Mouse (Mus musculus) heart, postnatal 4 days (tissue): ENCODE data around the gene Nrsn2. TPM values are rescaled to one million over a fixed set of nuclear protein-coding genes. Genes with fewer than 3 reads are reported as not detected.

Experiments used
- DNase-seq: peaks from one replicate; pipeline ENCODE4 v3.0.0; 2021
- total RNA-seq, 2 experiments: library from RNA; stranded (reverse); gene quantifications; 2 replicates each; pipeline ENCODE4 v1.2.3; 2021

The Nrsn2 gene
- total RNA-seq = not detected

DNA sequence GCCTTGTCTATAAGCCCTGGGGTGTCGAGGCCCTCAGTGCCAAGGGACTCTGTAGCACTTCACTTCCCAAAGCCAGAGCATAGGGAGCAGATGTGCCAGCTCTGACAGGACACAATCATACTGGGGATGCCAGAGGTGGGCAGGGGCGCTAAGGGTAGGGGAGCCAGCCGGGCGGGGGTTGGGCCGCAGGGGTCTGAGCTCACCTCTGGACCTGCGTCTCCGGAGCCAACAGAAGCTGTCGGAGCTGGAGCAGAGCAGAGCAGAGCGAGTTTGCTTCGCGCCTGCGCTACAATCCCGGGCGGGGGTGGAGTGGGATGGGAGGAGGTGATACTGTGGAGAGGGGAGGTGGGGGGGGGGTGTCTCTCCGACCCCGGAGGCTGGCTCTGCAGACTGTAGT is at the start of gene Nrsn2:
Gene Nrsn2, minus strand, starts transcription at position 294 of the 397 bp plus-strand sequence.
- DNase-seq = no peak

DNA sequence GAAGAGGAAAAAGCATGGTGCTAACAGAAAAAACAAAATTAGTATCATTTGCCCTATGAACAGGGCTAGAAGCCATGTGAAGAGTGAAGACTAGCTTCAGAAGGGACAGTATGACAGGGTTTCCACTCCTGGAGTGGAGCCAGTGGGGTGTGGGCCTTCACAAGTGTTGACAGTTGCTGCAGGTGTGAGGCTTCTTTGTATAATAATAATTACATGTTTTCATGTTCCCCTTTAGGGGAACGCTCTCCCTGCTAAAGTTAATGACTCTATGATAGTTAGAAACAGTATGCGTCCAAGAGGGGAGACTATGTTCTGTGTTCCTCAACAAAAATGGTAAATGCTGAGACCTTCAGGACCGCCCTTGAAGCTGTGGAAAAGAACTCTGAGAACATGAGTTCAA is 39.3 kb upstream of the Nrsn2 start:
- no peak for DNase-seq

DNA sequence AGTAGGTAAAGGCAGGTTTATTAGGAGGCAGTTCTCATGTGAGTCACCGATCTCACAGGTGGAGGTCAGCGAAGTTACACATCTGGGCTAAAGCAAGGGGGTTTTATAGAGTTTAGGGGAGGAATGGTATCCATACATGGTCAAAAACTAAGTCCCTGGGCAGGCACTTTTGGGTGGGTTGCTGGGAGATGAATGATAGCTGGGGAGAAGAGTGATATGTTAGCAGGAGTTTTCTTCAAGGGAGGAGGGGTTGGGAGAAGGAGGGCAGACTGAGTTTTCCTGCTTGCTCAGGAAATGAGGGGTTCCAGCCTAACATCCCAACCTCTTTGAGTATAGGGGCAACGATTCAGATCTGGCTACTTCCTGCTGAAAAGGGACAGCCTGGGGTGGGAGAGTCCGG is 38.8 kb upstream of the Nrsn2 start, which contains the start of gene 6820408C15Rik:
Gene 6820408C15Rik, plus strand, starts transcription at position 301 of the 400 bp plus-strand sequence.
- no peak for DNase-seq

DNA sequence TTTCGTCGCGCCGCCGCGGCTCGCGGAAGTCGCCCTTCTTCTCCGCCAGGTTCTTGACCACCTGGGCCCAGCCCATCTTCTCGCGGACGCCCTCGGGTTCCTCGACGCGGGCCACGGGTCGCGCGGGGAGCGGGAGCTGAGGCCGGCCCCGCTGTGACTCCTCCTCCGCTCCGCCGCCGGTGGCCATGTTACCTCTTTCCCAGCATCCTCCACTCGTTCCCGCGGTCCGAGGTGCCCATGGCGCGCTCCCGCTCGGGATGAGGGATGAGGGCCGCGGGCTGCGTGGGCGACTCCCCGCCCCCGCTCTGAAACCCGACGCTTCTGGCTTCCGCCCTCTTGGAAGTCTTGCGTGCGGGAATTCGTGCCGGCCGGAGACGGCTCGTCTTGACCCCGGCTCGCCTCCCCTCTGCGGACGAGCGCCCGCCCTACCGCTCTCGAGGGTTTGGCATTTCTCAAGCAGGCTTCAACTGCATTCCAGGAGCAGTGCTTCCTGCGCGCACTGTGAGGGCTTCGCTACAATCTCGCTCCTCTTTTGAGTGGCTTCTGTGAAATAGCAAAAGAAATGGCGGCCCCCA is 38.2 kb upstream of the Nrsn2 start, which contains the start of gene Zcchc3:
Gene Zcchc3, minus strand, starts transcription at position 437 of the 575 bp plus-strand sequence.
- peak; percentile 93 for DNase-seq

DNA sequence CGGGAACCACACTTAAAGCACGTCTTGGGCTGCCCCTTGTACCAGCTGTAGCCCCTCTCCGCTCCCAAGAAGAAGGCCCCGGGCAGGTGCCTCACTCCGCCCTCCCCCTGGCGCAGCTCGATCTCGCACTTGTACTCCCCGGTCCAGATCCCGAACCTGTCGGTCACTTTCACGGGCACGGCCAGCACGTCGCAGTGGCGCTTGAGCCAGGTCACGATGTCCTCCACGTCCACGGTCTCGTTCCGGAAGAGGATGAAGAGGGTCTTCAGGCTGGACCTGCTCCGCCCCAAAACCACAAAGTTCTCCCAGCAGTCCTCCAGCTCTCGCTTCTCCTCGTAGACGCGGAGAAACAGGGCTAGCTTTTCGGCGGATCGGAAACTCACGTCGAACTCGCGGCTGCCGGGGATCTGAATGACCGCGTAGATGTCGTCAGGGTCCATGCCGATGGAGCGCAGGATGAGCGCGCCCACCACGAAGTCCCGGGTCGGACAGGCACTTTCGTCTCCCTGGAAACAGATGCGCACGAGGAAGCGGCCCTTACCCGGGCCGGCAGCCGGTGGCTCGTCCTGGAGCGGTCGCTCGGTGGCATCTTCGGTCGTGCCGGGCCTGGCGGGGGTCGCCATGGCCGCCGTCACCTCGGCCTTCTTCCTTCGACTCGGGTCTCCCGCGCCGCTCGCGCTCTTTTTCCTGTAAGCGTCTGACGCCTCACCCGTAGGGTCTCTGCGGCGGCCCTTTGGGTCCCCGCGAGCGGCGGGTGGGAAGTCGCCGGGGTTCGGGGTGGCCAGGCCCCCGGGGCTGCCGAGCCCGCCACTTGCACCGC is 37.5 kb upstream of the Nrsn2 start:
- peak; percentile 53 for DNase-seq

DNA sequence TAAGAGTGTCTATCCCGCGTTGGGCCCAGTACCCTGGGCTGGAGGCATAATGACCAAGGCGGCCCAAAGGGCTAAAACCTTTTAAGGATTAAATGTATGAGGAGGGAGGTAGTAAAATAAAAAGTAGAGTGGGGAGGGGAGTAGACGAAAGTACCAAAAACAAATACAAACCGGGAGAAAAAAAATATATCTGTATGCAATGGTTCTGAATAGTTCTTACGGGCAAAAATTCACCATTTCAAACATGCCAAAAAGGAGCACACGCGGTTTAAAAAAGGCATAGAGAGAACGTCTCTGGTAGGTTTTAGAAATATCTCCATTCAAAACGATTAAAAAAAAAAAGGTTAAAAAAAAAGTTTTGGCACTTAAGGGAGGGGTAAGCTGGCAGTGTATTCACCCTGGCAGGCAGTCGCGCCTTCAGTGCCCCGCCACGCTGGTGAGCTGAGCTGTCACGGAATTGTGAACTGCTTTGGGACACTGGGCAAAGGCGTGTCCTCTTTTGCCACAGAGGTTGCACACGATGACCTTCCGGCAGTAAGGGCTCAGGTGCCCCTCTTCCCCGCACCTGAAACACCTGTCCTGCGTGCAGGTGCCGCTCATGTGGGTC is 36.8 kb upstream of the Nrsn2 start:
- DNase-seq = peak; percentile 48

DNA sequence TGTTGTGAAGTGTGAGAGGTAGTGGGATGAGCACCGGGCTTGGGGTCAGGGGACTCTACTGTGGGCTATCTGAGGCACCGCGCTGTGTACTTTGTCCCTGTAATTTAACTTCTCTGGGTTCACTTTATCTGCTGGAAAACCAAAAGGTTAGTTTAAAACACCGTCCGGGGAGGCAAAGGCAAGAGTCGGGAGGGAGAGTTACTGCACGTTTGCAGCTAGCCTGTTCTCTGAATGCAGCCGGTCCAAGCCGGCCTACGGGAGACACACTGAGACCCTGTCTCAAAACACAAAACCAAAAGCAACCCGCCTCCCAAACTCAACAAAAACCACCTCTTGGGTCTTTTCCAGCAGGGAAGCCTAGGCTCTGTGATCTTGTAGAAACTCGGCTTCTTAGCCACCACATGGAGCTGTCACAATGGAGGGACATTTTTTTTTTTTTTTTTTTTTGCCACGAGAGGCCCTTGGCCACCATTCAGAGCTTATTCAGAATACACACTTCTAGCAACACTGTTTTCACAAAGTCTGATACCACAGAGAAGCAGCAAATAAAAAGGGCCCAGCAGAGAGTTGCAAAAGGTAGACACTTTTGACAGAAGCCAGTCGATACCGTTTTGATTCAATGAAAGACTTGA is 36.2 kb upstream of the Nrsn2 start:
- no peak for DNase-seq

DNA sequence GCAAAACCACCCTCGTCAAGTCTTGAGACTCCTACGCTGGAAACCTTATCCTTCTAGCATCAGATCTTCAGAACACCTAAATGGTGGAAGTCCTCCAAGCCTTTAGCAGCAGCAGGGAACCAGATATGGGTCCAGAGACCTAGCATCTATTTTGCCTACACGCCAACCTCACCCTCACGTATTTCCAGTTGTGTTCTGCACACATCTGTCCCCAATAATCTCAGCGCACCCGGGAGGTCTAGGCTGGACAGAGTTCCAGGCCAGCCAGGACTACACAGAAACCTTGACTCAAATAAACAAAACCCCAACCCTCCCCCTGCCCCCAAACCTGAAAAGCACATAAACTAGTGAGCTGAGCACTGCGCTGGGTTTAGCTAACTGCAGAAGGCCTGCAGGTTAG is 35.0 kb upstream of the Nrsn2 start:
- DNase-seq = no peak

DNA sequence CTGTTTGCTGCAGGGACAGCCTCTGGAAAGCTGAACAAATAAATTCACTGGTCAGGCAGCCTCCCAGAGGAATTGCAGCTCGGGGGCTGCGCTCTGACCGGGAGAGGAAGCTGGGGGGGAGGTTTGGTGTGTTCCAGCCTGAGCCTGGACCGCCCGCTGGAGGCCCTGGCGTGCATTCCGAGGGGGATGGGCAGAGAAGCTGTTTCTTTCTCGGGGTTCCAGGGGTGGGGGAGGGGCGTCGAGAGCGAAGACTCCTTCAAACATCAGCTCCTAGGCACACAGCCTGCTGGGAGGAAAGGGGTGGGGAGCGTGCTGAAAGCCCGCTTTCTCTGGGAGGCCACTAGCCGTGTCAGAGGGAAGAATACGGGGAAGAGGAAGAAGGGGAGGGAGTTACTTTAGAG is 34.5 kb upstream of the Nrsn2 start:
- DNase-seq = peak; percentile 93

DNA sequence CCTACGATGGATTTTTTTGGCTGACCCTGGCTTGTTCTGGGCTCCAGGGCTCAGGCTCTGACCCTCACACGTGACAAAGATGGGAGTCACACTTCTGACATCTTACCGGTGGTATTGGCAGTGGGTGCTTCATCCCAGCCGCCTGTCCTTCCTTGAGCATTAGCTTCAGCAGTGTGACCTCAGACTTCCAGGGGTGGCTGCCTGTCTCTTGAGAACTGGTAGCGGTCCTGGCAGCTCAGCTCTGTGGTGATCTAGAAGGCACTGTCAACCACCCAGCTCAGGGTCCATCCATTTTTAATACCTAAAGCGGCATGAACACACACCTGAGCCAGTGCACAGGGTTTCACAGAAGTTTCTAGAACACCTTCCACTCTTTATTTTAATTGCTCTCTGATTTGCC is 33.3 kb upstream of the Nrsn2 start:
- no peak for DNase-seq

DNA sequence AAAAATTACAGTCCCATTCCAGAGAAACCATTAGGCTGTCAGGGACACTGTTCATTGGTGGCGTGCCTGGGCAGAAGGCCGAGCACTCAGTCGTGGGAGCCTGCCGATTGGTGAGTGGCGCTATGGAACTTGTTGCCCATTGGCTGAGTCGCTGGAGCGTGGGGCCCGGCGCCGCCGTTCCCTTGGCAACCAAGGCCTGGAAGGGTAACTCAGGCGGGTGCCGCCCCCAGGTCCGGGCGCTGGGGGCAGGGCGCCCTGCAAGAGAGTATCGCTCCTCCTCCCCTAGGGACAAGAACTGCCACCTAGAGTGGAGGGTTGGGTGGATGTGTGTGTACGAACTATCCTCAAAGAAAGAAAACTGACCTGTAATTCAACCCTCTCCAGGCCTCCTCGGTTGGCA is 29.7 kb upstream of the Nrsn2 start:
- DNase-seq = peak; percentile 96

DNA sequence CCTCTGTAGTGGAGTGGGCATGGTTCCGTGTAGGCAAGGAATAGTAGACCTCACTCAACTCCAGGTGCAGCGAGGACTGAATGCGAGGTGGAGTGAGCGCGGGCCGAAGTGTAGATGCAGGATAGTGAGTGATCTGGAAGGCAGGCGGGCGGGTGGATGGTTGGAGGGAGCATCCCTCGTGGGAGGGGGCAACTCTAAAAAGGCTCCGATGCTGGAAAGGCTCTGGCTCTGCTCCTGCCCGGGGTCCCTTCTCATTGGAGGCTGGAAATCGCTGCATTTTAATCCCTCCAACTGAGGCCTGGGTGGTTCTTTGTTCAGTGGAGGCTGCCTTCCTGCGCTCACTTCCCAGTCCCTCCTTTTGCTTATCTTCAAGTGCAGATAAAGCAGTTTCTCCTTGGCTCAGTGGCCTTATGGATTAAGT is 22.7 kb upstream of the Nrsn2 start:
- no peak for DNase-seq

DNA sequence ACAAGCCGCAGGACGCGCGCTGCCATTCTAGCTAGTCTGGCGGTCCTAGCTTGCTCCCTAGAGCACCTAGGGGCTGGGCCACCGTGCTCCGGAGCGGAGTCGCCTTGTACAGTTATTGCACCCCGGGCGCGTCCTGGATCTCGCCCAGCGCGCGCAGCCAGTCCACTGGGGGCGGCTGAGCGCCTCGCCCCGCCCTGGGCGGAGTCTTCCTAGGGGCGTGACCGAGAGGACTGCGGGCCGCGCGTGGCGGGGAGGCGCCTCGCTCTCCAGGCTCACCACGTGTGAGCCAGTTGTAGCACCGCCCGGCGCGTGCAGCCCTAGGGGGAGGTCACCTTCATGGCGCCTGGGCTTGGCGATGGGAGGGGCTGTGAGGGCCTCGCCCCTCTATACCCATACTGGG is 22.3 kb upstream of the Nrsn2 start:
- peak; percentile 98 for DNase-seq

DNA sequence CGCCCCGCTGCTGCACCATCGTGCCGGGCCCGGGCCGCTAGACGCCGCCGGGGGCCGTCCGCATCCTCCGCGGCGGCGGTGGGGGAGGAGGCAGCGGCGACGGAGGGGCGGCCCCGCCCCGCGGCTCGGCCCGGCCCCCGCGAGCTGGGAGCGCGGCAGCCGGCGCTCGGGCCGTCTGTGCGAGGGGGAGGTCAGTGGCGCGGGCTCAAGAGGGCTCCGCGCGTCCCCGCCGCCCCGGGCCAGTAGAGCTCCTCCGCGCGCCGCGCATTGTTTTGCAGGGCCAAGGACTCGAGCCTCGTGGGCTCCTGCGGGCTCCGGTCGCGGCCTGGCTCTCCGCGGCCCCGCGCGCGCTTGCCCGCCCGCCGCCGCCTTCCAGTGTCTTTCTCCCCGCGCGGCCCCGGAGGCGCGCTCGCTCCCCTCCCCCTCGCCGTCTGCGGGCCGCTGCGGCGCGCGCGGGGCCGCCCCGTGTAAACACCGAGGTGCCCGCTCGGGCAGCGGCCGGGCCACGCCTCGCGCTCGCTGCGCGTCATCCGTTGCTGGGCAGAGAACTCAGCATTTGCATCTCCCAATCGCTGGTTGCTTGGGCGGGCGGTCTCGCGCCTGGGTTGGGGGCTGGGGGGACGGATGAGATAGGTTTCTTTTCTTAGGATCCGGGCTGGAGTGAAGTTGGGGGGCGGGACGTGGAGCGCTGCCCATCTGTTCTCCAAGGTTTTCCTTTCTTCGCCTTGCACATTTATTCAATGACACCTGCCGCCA is 21.4 kb upstream of the Nrsn2 start, which contains the start of gene Sox12:
Gene Sox12, minus strand, starts transcription at position 384 of the 756 bp plus-strand sequence.
- peak; percentile 100 for DNase-seq

DNA sequence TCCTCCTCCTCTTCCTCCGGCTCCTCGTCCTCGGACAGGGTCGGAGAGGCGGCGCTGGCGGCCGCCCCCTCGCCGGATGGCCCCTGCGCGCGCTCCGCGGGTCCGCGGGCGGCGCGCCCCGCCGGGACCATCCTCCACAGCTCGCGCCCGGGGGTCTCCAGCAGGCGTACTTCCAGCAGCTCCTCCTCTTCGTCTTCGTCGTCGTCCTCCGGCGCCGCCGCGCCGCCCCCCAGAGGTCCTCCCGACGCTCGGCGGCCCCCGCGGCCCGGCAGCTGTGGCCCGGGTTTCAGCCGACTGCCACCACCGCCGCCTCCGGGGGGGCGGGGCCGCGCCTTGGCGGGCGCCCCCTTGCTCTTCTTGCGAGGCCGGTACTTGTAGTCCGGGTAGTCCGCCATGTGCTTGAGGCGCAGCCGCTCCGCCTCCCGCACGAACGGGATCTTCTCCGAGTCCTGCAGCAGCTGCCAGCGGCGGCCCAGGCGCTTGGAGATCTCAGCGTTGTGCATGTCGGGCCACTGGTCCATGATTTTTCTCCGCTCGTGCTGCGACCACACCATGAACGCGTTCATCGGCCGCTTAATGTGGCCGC is 20.7 kb upstream of the Nrsn2 start:
- peak; percentile 89 for DNase-seq

DNA sequence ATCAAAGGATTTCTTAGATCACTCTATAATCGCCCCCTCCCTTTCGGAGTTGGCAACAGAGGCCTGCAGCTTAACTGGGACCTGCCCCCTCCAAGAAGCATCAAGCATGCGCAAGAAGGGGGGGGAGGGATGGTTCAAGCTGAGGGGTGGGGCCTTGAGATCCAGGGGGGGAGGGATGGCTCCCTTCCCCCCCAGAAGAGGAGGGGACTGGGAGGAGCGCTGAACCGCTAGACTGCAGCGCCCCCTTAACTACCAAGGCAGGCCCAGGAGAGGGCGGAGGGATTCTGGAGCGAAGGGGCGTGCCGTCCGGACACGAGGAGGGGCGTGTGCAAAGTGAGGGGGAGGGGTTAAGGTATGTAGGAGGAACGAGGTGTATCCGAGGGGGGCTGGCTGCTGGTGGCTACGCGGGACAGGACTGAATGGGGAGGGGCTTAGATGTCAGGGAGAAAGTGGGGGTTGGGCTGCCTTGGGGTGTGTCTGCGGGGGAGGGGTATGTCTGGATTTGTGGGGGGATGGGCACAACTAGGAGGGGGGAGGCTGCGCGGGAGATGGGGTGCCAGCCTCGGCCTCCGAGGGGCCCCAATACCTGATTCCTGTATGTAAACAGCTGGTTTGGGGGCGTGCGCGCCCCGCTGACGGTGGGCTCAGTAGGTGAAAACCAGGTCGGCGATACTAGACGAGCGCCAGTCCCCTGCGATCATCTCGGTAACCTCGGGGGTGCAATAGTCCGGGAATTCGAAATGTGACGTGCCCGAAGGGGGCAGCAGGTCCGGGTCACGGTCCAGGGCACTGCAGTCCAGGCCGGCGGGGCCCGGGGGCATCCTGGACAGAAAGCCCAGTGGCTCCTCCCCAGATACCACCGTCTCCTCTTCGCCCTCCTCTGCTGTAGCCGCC is 19.9 kb upstream of the Nrsn2 start:
- DNase-seq = peak; percentile 94

DNA sequence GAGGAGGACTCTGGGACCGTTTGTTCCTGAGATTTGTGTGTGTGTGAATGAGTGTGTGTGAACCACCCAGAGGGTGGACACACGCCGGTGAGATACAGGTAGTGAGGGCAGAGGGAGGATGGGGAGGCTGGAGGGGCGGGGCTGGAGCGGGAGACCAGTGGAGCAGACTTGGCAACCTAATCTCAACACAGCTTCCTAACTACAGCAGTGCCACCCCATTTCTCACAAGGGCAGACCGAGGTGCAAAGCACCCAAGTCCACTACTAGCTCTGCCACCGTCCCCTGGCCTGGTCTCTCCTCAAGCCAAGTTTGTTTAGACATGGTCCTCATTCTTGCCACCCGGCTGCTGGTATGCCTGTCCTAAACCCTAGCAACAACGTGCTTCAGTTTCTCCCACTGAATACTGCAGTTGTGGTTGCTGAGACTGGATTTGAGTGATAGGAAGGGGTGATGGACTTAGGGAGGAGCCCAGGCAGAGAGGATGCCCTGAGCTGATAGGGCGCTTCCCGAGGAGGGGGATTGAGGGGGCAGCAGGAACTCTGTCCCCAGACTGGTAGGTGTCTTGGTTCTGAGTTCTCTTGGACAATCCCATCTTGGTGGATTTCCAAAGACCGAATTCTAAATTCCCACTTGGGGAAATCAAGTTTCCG is 19.0 kb upstream of the Nrsn2 start:
- DNase-seq = no peak

DNA sequence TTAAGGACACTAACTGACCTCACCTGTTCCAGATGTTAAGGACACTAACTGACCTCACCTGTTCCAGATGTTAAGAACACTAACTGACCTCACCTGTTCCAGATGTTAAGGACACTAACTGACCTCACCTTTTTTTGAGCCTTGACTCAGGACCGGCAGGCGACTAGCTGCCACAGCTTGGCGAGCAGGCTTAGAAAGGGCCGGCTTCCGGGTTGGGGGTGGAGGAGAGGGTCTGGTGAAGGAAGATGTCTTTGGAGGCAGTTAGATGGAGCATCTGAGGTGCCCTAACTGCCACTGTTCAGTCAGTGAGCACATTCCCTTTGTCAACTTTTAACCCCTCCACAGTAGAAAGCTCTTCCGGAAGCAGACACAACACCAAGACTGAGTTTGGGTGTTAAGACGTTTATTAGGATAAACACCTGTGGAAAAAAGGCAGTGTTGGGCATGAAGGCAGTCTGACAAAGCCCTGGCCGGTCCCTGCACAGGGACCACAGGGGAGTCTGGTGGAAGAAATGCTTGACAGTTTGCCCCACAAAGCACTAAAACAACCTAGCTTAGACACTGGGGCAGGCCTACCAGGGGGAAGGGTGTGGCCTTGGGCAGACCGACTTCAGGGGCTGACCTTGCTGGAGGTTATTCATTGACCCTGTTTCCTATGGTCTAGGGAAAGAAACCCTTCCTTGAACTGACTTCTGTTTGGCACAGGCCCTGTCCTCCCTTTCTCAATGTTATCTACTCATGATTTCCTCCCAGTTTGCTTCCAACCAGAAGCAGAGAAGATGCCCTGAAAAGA is 17.0 kb upstream of the Nrsn2 start:
- no peak for DNase-seq

DNA sequence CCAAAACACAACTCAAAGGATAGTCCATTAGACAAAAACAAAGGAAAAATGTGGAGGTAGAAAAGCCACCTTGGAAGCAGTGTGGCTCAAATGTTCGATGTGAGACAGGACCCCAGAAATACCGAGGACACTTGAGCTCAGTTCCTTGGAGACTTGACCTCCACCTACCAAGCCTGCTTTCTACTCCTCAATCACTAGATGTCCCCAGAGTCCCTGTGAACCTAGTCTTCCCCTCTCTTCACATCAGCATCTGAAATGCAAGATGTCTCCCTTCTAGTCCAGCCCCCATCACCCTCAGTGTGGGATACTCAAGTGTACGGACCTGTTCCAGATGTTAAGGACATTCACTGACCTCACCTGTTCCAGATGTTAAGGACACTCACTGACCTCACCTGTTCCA is 16.3 kb upstream of the Nrsn2 start:
- peak; percentile 60 for DNase-seq
